ENCODE assay signal across 7 mouse cellular contexts in the genomic region with DNA sequence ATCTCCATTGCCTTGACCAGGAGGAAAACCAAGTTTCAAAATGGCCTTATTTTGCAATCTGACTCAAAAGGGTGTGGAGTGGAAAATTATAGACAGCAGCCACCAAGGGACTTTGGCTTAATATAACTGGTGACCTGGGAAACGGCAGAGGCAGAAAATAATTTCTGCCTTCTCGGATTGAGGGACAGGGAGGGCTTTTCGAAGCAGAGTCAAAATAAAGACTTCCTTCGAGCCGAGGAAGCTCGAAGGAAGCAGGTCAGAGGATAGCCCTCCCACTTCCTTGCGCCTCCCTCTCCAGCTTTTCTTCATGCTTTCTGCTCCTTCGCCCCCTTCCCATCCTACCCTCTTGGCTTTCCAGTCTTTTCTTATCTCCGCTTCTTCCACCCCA.
A peak's percentile ranks its signal among the peaks of the same experiment; 100 is the strongest.
DNase-seq lines count a peak whose midpoint lies in the region; ATAC-seq and TF ChIP-seq lines count a peak whose summit lies in the region.

No protein-coding gene starts in this region.

- no peak for ATAC-seq in hindbrain, embryonic 14.5 days (ENCODE audit: low FRiP score)
- ATAC-seq in lung, embryonic 14.5 days (ENCODE audit: insufficient read depth) = no peak
- no peak for ATAC-seq in stomach, embryonic 15.5 days (ENCODE audit: insufficient read depth, low FRiP score, low read depth)

- DNase-seq in brain, embryonic 14.5 days (ENCODE audit: low read depth) = peak; percentile 20
- no peak for DNase-seq in forebrain, embryonic 10.5 days (ENCODE audit: extremely low spot score, low spot score)
- DNase-seq in hindbrain, embryonic 14.5 days (ENCODE audit: low spot score) = no peak
- no peak for DNase-seq in lung, embryonic 14.5 days
- DNase-seq in urinary bladder, postnatal 25 days (ENCODE audit: low spot score) = no peak
- no peak for DNase-seq in ovary, postnatal 10 days (ENCODE audit: low spot score)

- no peak for TF ChIP-seq CTCF in brain, embryonic 14.5 days (IDR thresholded peaks at IDR 0.05; ENCODE audit: borderline replicate concordance, extremely low read depth, insufficient read depth, insufficient read length)
- TF ChIP-seq CTCF in lung, embryonic 14.5 days (IDR thresholded peaks at IDR 0.05; ENCODE audit: low read depth) = no peak

- no peak overlapping the region for H3K9ac ChIP-seq in hindbrain, embryonic 14.5 days
- peak overlapping the region; percentile 13; the same call in 1 of the 2 replicates for H3K9ac ChIP-seq in lung, embryonic 14.5 days
- H3K9ac ChIP-seq in stomach, embryonic 15.5 days = no peak overlapping the region

- H3K4me3 ChIP-seq in forebrain, embryonic 10.5 days = peak overlapping the region; percentile 54
- H3K4me3 ChIP-seq in hindbrain, embryonic 14.5 days (replicated peaks; ENCODE audit: low read length) = no peak overlapping the region
- H3K4me3 ChIP-seq in lung, embryonic 14.5 days (ENCODE audit: low read depth, low read length) = peak overlapping the region; percentile 14
- H3K4me3 ChIP-seq in stomach, embryonic 15.5 days (replicated peaks) = no peak overlapping the region; the same call in 1 of the 2 replicates

- peak overlapping the region; percentile 79 for H3K27ac ChIP-seq in forebrain, embryonic 10.5 days
- no peak overlapping the region for H3K27ac ChIP-seq in hindbrain, embryonic 14.5 days
- peak overlapping the region; percentile 42; the same call in 1 of the 2 replicates for H3K27ac ChIP-seq in lung, embryonic 14.5 days (ENCODE audit: low read depth)
- peak overlapping the region; percentile 83 for H3K27ac ChIP-seq in stomach, embryonic 15.5 days

- 16% methylated on average over 9 of the region's 9 CpGs for WGBS in forebrain, embryonic 10.5 days
- 12% methylated on average over 9 of the region's 9 CpGs for WGBS in hindbrain, embryonic 14.5 days
- 7% methylated on average over 9 of the region's 9 CpGs for WGBS in lung, embryonic 14.5 days
- WGBS in stomach, embryonic 15.5 days = 13% methylated on average over 9 of the region's 9 CpGs

- H3K36me3 ChIP-seq in forebrain, embryonic 10.5 days (replicated peaks) = no peaks in the 10 kb centered on the region
- no peaks in the 10 kb centered on the region for H3K36me3 ChIP-seq in hindbrain, embryonic 14.5 days (replicated peaks; ENCODE audit: control insufficient read depth, insufficient read depth)
- no peaks in the 10 kb centered on the region for H3K36me3 ChIP-seq in lung, embryonic 14.5 days (ENCODE audit: insufficient read depth)
- H3K36me3 ChIP-seq in stomach, embryonic 15.5 days = no peaks in the 10 kb centered on the region

- H3K4me1 ChIP-seq in forebrain, embryonic 10.5 days = peaks cover 39% of the 10 kb centered on the region
- H3K4me1 ChIP-seq in hindbrain, embryonic 14.5 days (replicated peaks; ENCODE audit: control insufficient read depth, insufficient read depth, low read length) = peaks cover 18% of the 10 kb centered on the region; the same call in 1 of the 2 replicates
- H3K4me1 ChIP-seq in lung, embryonic 14.5 days (ENCODE audit: insufficient read depth) = peaks cover 18% of the 10 kb centered on the region
- peaks cover 25% of the 10 kb centered on the region for H3K4me1 ChIP-seq in stomach, embryonic 15.5 days

- no peak for TF ChIP-seq POLR2A in brain, embryonic 14.5 days (IDR thresholded peaks at IDR 0.05; ENCODE audit: borderline replicate concordance, extremely low read depth, insufficient read depth, insufficient read length, poor library complexity, severe bottlenecking)

- peaks cover 35% of the 10 kb centered on the region for H3K27me3 ChIP-seq in forebrain, embryonic 10.5 days (ENCODE audit: poor library complexity, severe bottlenecking)
- H3K27me3 ChIP-seq in hindbrain, embryonic 14.5 days (ENCODE audit: control insufficient read depth, insufficient read depth, low read length) = no peaks in the 10 kb centered on the region
- H3K27me3 ChIP-seq in lung, embryonic 14.5 days (ENCODE audit: insufficient read depth, low read length) = no peaks in the 10 kb centered on the region
- H3K27me3 ChIP-seq in stomach, embryonic 15.5 days (replicated peaks) = no peaks in the 10 kb centered on the region

- H3K4me2 ChIP-seq in hindbrain, embryonic 14.5 days (replicated peaks) = peak overlapping the region; percentile 65
- peak overlapping the region; percentile 67 for H3K4me2 ChIP-seq in lung, embryonic 14.5 days
- peak overlapping the region; percentile 70 for H3K4me2 ChIP-seq in stomach, embryonic 15.5 days

- H3K9me3 ChIP-seq in forebrain, embryonic 10.5 days = no peaks in the 10 kb centered on the region
- H3K9me3 ChIP-seq in hindbrain, embryonic 14.5 days (ENCODE audit: control insufficient read depth, low read length) = no peaks in the 10 kb centered on the region
- no peaks in the 10 kb centered on the region for H3K9me3 ChIP-seq in lung, embryonic 14.5 days (ENCODE audit: low read depth, low read length)
- H3K9me3 ChIP-seq in stomach, embryonic 15.5 days = no peaks in the 10 kb centered on the region

Comparison
In these comparisons a context has a peak if more than half of its experiments do, and no peak if none do; other contexts are left out.
1. H3K4me3 ChIP-seq: peak in forebrain, embryonic 10.5 days (single experiment) and lung, embryonic 14.5 days (single experiment); none in hindbrain, embryonic 14.5 days (single experiment) and stomach, embryonic 15.5 days (single experiment).
2. Peak in every context shown above with its lines, with median percentiles within 50 percentile points of each other: H3K4me2 ChIP-seq.